Mouse (Mus musculus) spleen, adult 2 months (tissue): ENCODE measurements around the gene Cfb. TPM values are rescaled to one million over a fixed set of nuclear protein-coding genes. Genes with fewer than 3 reads are reported as not detected.

Source experiments
- DNase-seq, 2 experiments: peaks; one replicate each; pipeline versions ENCODE4 v3.0.0 to v3.0.0-alpha.2; 2012 to 2021; ENCODE audit warnings: low spot score in 2 of 2, low read depth in 1 of 2
- H3K27ac ChIP-seq: fragments of 200-500 bp; 2 replicates; pipeline ENCODE4 v1.5.1; 2012; ENCODE audit warnings: low read length, inconsistent platforms; ENCODE audit not compliant: insufficient read depth
- H3K27me3 ChIP-seq: fragments of 200-500 bp; 2 replicates; pipeline ENCODE4 v1.6.1; 2012; ENCODE audit warnings: mild to moderate bottlenecking, moderate library complexity, low read length, inconsistent platforms; ENCODE audit not compliant: control insufficient read depth, insufficient read depth
- H3K36me3 ChIP-seq: fragments of 200-500 bp; 2 replicates; pipeline ENCODE4 v1.6.1; 2012; ENCODE audit warnings: mild to moderate bottlenecking, low read length, inconsistent platforms; ENCODE audit not compliant: control insufficient read depth, insufficient read depth
- H3K4me1 ChIP-seq: fragments of 200-500 bp; 2 replicates; pipeline ENCODE4 v1.6.1; 2011; ENCODE audit warnings: inconsistent platforms; ENCODE audit not compliant: control insufficient read depth, insufficient read depth, insufficient read length
- H3K4me3 ChIP-seq: fragments of 200-500 bp; 2 replicates; pipeline ENCODE4 v1.5.1; 2011; ENCODE audit warnings: mild to moderate bottlenecking, inconsistent platforms; ENCODE audit not compliant: insufficient read depth, insufficient read length; ENCODE audit errors: extremely low read depth
- CTCF ChIP-seq: fragments of 200-500 bp; IDR thresholded peaks from 2 replicates; pipeline ENCODE4 v1.5.1; 2011; ENCODE audit warnings: mild to moderate bottlenecking, inconsistent platforms; ENCODE audit not compliant: insufficient read depth, insufficient read length, insufficient replicate concordance; ENCODE audit errors: extremely low read depth
- POLR2A ChIP-seq: fragments of 200-500 bp; IDR thresholded peaks from 2 replicates; pipeline ENCODE4 v1.6.1; 2011; ENCODE audit warnings: low read depth, low read length, inconsistent platforms
- WGBS: fragments of 180-500 bp; shearing (Covaris S2); methylation state at CpG from one replicate; pipeline ENCODE4 v1.1.7; 2018; 5-methylcytosine and 5-hydroxymethylcytosine counted together
- polyA plus RNA-seq: library from polyadenylated mRNA; depleted of rRNA; stranded (reverse); fragments of >200 nt; gene quantifications from 2 replicates; pipeline ENCODE4 v1.2.3, GENCODE M21; 2012

Cfb gene
- polyA plus RNA-seq, 1 experiment = 22.8 TPM

- Histone ChIP-seq H3K27me3 (no peaks in the 10 kb centered on the region), H3K4me3 (peak overlapping the region; percentile 69), H3K36me3 (no peaks in the 10 kb centered on the region), H3K27ac (peak overlapping the region; percentile 17; the same call in 1 of the 2 replicates), H3K4me1 (peaks cover 5% of the 10 kb centered on the region; the same call in 1 of the 2 replicates)
- DNase-seq = peak in 1 of 2 experiments; percentile 30
- 15% methylated on average over 51 of the region's 51 CpGs for WGBS
- no peak for TF ChIP-seq POLR2A
- no peak for TF ChIP-seq CTCF
Measured at GRCm38 (mm10) chr17:34894801-34895530, 32.6 kb upstream of the Cfb start.

GRCm38 (mm10) chr17:34894074-34894597, 31.8 kb upstream of the Cfb start:
- Histone ChIP-seq H3K27me3 (no peaks in the 10 kb centered on the region), H3K27ac (peak overlapping the region; percentile 77), H3K4me3 (peak overlapping the region; percentile 69), H3K36me3 (no peaks in the 10 kb centered on the region), H3K4me1 (peaks cover 5% of the 10 kb centered on the region; the same call in 1 of the 2 replicates)
- WGBS = 0% methylated on average over 46 of the region's 51 CpGs
- DNase-seq = peak; percentile 78 to 87
- TF ChIP-seq CTCF (no peak), POLR2A (peak; percentile 21; the same call in 1 of the 2 replicates)

- H3K27ac ChIP-seq = no peak overlapping the region
- 83% methylated on average over 12 of the region's 12 CpGs for WGBS
- peak overlapping the region; percentile 63 for H3K4me3 ChIP-seq
- H3K4me1 ChIP-seq = peaks cover 5% of the 10 kb centered on the region; the same call in 1 of the 2 replicates
- no peaks in the 10 kb centered on the region for H3K36me3 ChIP-seq
- TF ChIP-seq CTCF (no peak), POLR2A (no peak)
- no peaks in the 10 kb centered on the region for H3K27me3 ChIP-seq
- DNase-seq = no peak
Measured at GRCm38 (mm10) chr17:34893072-34893824, 30.9 kb upstream of the Cfb start.

- H3K4me3 ChIP-seq = no peak overlapping the region
- no peaks in the 10 kb centered on the region for H3K36me3 ChIP-seq
- WGBS = 99% methylated on average over 2 of the region's 2 CpGs
- H3K4me1 ChIP-seq = peaks cover 7% of the 10 kb centered on the region; the same call in 1 of the 2 replicates
- H3K27ac ChIP-seq = no peak overlapping the region
- H3K27me3 ChIP-seq = no peaks in the 10 kb centered on the region
- TF ChIP-seq POLR2A (no peak), CTCF (no peak)
- DNase-seq = no peak
Measured at GRCm38 (mm10) chr17:34891377-34891776, 29.1 kb upstream of the Cfb start.

GRCm38 (mm10) chr17:34890074-34890743, 27.9 kb upstream of the Cfb start:
- Histone ChIP-seq H3K27ac (no peak overlapping the region), H3K4me3 (no peak overlapping the region), H3K27me3 (no peaks in the 10 kb centered on the region), H3K36me3 (no peaks in the 10 kb centered on the region), H3K4me1 (peaks cover 5% of the 10 kb centered on the region; the same call in 1 of the 2 replicates)
- 90% methylated on average over 12 of the region's 12 CpGs for WGBS
- no peak for DNase-seq
- TF ChIP-seq CTCF (no peak), POLR2A (no peak)

GRCm38 (mm10) chr17:34887942-34888341, 25.6 kb upstream of the Cfb start:
- WGBS = 69% methylated on average over 5 of the region's 5 CpGs
- H3K27ac ChIP-seq = peak overlapping the region; percentile 52

More at GRCm38 (mm10) chr17:34887942-34888341, 25.6 kb upstream of the Cfb start:
- TF ChIP-seq CTCF = no peak
- no peak for TF ChIP-seq POLR2A
- no peak overlapping the region for H3K4me3 ChIP-seq
- DNase-seq = no peak
- H3K27me3 ChIP-seq = no peaks in the 10 kb centered on the region
- H3K4me1 ChIP-seq = peaks cover 5% of the 10 kb centered on the region; the same call in 1 of the 2 replicates
- H3K36me3 ChIP-seq = no peaks in the 10 kb centered on the region
